Mouse (Mus musculus) cerebellum, postnatal 25 days (tissue): ENCODE results near the gene Eva1a.

Experiments used
- DNase-seq, 2 experiments: peaks; one replicate each; pipeline ENCODE4 v3.0.0; 2021; ENCODE audit warnings: mixed read lengths in 2 of 2

Eva1a gene

GRCm38 (mm10) chr6:82066515-82067081, 25.8 kb downstream of the Eva1a start:
- no peak for DNase-seq

- DNase-seq = no peak
These were observed 29.6 kb downstream of the Eva1a start for GRCm38 (mm10) chr6:82070459-82070858.

- DNase-seq = peak in 1 of 2 experiments; percentile 27
These were observed 32.2 kb downstream of the Eva1a start for GRCm38 (mm10) chr6:82073011-82073410.

GRCm38 (mm10) chr6:82073567-82073966, 32.7 kb downstream of the Eva1a start:
- no peak for DNase-seq

- DNase-seq = no peak
These were observed 35.5 kb downstream of the Eva1a start for GRCm38 (mm10) chr6:82076364-82076763.

- no peak for DNase-seq
These were observed 38.0 kb downstream of the Eva1a start for GRCm38 (mm10) chr6:82078875-82079274.

GRCm38 (mm10) chr6:82083655-82084054, 42.8 kb downstream of the Eva1a start:
- DNase-seq = peak; percentile 22 to 36

GRCm38 (mm10) chr6:82084235-82084634, 43.4 kb downstream of the Eva1a start:
- peak in 1 of 2 experiments; percentile 8 for DNase-seq

GRCm38 (mm10) chr6:82085313-82085908, 44.6 kb downstream of the Eva1a start:
- DNase-seq = no peak

- DNase-seq = no peak
These were observed 47.3 kb downstream of the Eva1a start for GRCm38 (mm10) chr6:82088133-82088532.

GRCm38 (mm10) chr6:82091773-82092172, 50.9 kb downstream of the Eva1a start:
- DNase-seq = peak in 1 of 2 experiments; percentile 11

GRCm38 (mm10) chr6:82097705-82098104, 56.9 kb downstream of the Eva1a start:
- no peak for DNase-seq

GRCm38 (mm10) chr6:82098456-82098855, 57.6 kb downstream of the Eva1a start:
- no peak for DNase-seq

GRCm38 (mm10) chr6:82110473-82110872, 69.6 kb downstream of the Eva1a start:
- DNase-seq = no peak

- DNase-seq = no peak
These were observed 70.3 kb downstream of the Eva1a start for GRCm38 (mm10) chr6:82111111-82111510.

GRCm38 (mm10) chr6:82111540-82111939, 70.7 kb downstream of the Eva1a start:
- no peak for DNase-seq

- DNase-seq = no peak
These were observed 71.6 kb downstream of the Eva1a start for GRCm38 (mm10) chr6:82112127-82113090.

- DNase-seq = no peak
These were observed 74.6 kb downstream of the Eva1a start for GRCm38 (mm10) chr6:82115335-82115965.

- no peak for DNase-seq
These were observed 75.3 kb downstream of the Eva1a start for GRCm38 (mm10) chr6:82116176-82116575.

GRCm38 (mm10) chr6:82117871-82118270, 77.0 kb downstream of the Eva1a start:
- no peak for DNase-seq

- DNase-seq = peak; percentile 49 to 72
These were observed 78.7 kb downstream of the Eva1a start for GRCm38 (mm10) chr6:82119322-82120162.

- no peak for DNase-seq
These were observed 84.3 kb downstream of the Eva1a start for GRCm38 (mm10) chr6:82125134-82125533.
